Mouse (Mus musculus) gastrocnemius, adult 18-20 months (tissue): ENCODE data around the gene Ptgis. TPM values are rescaled to one million over a fixed set of nuclear protein-coding genes. Genes with fewer than 3 reads are reported as not detected.
A peak's percentile ranks its signal among the peaks of the same experiment; 100 is the strongest.
"Not testable (repeated sequence)": the region's sequence is repeated elsewhere in the genome, so short reads cannot be mapped to it uniquely, and the experiment has no call there.

ENCODE experiments used
- DNase-seq: peaks from one replicate; pipeline ENCODE4 v3.0.0; 2021; ENCODE audit warnings: low spot score
- total RNA-seq, 2 experiments: library from RNA; stranded (reverse); gene quantifications; 2 replicates each; pipeline ENCODE4 v1.2.3; 2021

Ptgis gene
- total RNA-seq, 2 experiments from 2014 or later = 1.3 to 1.8 TPM

DNA sequence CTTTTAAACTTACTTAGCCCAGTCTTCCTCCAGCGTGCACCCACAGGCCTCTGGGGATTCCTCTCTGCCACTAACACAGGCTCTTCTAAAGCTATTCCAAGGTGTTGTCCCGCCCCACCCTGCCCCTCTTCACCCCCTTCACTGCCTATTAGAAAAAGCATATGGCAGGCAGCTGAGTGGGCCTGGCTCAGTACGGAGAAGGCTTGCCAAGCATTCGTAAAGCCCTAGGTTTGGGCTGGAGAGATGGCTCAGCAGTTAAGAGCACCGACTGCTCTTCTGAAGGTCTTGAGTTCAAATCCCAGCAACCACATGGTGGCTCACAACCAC lies 7.4 kb downstream of the Ptgis start:
- no peak for DNase-seq

DNA sequence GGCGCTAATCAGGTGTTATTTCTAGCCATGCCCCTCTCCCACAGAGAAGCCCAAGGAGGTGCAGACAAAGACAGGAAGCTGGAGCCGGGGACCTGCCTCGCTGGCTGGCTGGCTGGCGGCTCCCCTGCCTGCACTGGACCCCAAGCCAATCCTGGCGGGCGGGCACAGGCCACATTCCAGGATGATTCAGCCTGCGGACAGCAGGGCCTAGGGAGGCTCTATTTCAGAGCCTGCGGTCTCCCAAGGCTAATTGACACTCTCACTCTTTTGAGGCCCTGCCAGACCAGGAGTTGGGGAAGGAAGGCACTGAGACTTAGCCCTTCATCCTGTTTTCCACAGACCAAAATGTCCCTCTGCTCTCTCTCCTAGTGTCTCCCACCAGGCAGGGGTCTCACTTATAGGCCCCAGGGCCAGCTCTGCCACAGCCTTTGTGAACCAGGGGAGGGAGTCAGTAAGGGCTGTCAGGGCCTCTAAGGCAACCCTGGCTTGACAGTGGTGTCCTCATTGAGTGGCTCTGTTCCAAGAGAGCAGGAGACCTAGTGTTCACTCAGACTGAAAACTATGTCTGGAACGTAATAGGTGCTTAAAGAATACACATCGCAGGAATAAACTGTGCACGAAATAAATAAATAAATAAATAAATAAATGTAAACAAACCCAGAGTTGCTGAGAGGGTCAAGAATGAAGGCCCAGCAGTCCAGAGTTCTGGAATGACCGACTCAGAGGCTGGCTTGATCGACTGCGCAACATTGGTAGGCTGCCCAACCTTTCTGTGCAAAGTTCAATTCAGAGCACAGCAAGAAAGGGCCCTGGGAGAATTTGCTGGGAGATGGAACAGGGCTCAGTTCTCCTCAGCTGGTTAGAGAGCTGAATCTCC lies 8.0 kb downstream of the Ptgis start:
- peak; percentile 57 for DNase-seq

DNA sequence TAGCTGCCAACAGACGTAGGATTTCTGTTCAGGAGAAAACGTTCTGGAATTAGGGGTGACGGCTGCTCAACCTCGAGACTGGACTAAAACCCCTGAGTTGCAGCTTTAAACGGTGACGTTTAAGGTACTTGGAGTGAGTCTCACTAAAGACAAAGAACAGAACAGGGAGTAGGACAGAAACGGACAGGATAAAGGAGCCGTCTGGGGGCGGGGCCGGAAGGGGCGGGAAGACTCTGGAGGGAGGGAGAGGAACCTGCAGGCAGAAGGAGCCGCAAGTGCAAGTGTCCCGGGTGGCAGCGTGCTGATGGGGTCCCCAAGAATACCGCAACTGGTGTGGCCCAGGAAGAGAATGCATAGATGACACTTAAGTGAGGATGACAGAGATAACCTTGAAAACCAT lies 9.8 kb downstream of the Ptgis start:
- DNase-seq = no peak

DNA sequence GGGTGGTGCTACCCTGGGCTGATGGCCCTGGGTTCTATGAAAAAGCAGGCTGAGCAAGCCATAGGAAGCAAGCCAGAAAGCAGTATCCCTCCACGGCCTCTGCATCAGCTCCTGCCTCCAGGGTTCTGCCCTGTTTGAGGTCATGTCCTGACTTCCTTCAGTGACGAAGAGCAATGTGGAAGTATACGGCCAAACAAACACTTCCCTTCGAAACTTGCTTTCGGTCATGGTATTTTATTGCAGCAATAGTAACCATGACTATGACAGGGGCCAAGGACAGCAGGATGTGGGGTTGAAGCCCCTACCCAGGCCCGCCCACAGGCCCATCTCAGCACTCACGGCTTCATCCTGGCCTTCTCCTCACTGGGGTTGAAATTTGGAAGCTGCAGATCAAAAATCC lies 15.5 kb downstream of the Ptgis start:
- DNase-seq = no peak

DNA sequence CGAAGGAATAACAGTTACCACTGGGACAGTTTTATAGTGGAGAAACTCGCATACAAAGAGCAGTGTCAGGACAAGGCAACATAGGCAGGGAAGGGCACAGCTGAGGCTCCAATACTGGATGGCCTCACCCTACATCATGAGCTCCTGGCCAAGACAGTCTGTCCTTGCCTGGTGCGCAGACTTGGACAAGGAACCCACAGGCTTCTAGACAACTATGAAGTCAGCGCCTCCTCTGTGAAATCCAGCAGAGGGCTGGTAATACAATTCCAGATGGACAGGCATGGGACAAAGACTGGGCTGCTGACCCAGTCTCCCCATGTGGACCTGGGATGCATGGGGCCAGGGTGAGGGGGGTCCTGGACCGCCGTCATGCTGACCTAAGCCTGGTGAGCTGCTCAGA lies 16.2 kb downstream of the Ptgis start:
- DNase-seq = no peak

DNA sequence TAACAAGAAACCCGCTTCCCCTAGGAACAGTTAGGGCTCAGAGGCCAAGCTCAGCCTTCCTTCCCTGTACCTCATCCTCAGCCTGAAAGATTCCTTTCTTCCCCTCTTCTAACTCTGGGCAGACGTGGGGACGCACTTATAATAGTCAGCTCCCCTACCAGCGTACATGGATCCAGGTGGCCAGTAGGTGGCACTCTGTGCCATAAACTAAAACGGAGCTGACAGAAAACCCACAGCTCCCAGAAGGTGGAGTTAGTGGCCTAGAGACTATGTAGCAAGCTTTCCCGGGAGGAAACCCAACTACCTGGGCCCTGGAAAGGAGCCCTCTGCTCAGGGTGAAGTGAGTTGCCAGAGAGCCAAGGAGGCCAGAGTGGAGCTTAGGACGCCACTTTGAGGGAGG lies 18.3 kb downstream of the Ptgis start:
- peak; percentile 73 for DNase-seq

DNA sequence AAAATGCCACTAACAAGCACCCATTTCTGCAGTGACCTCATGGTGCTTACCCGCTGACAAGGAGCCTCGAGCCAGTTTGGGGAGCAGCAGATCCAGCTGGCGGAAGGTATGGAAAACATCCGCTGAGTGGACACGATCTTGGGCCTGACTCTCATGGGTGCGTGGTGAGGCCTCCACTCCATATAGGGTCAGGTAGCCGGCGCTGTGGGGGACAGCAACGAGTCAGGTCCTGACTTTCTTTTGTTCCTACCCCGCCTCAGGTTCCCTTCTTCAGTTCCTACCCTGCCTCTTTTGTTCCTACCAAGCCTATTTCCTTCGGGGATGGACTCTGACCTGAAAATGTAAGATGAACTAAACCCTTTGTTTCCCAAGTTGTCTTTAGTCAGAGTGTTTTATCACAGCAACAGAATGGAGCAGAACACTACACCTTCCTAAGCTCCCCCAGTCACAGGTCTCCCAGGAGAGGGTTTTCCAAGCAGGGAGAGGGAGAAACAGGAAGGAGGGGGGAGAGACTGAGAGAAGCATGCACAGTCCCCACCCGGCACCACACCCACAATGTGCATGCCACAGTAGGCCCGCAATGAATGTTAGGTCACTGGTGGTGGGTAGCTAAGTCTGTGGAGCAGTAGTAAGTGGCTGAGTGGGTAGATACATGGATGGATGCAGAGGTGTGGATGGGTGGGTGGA lies 19.1 kb downstream of the Ptgis start:
- DNase-seq = no peak

DNA sequence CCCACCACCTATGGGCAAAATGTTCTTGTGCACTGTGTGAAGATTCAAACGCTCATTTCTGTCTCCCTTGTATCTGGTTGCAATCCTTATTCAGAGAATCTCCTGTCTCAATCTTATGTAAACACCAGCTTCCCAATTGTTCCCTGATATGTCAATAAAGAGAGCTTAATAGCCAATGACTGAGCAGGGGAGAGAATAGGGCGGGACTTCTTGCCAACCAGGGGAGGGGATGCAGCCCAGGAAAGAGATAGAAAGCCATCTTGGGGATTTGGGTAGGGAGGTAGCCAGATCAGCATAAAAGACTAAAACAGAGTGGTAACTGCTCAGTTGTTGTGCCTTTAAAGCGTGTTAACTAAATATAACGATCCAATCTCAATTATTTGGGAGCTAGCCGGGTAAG lies 19.7 kb downstream of the Ptgis start:
- no peak for DNase-seq

DNA sequence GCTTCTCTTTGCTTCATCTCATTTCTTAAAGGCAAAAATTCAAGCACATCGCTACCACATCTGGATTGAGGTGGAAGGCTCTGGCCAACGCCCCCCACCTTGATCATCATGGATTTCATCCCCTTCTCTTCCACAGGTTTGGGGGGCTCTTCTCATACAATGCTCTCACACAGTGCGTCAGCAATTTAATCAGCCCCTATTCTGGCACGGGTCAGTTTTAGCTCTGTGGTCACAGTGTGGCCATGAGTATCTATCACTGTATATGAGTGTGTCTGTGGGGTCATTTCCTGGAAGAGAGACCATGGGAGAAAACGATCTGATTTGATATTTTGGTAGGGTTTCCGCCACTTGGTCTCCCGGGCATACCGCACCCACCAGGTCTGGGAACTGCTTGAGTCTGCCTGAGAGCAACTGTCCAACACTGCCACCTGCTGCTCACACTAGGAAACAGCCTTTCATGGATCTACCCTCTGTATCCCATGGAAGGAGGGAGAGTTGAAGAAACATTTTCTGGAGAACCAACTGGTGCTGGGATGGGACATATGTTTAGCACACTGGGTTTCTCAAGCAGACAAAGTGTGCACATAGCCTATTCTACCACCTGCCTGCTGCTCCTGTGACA lies 21.1 kb downstream of the Ptgis start:
- peak; percentile 85 for DNase-seq

DNA sequence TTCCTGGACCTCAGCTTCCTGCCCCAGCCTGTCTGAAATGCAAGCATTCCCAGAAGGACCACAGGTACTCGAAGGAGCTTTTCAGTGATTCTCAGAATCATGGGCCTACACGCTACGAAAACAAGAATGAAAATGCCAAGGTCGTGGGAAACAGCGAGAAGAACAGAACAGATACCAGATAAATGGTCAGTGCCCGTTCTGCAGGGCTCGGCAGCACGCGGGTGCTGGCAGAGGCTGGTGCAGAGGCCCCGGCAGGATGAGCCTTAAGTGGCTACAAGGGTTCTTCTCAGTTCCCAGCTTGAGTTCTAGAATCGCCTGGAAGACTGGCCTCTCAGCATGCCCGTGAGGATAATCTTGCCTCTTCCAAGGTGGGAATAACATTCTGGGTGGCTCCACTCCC lies 26.7 kb downstream of the Ptgis start:
- no peak for DNase-seq

DNA sequence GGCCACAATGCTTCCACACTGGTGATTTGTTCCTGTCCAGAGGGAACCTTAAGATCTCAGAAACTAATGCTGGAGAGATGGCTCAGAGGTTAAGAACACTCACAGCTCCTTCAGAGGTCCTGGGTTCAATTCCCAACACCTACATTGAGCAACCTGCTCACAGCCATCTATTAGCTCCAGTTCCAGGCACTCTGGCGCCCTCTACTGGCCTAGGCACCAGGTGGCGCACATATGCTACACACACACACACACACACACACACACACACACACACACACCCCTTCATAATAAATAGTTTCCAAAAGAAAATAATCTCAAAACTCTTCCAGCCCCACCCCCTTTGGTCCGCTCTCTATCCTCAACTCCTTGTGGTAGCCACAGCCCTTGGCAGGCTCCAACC lies 27.3 kb downstream of the Ptgis start:
- DNase-seq = no peak

DNA sequence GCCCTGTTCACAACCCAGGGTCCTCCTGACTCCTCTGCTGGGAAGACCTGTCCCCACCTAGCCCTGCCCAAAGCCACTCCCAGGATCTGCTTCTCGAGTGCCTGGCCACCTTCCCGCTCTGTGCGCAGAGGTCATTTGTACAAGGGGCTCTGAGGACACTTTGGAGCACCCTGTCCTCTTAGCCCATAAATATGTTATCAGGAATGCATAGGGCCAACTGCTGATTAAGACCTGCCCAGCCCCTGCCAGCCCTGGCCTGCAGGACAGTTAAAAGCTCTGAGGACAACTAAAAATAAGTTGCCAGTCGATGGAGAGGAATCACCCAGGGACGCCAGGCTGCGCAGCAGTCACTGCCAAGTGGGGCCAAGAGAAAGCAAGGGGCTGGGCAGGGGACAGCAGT lies 27.9 kb downstream of the Ptgis start:
- no peak for DNase-seq

DNA sequence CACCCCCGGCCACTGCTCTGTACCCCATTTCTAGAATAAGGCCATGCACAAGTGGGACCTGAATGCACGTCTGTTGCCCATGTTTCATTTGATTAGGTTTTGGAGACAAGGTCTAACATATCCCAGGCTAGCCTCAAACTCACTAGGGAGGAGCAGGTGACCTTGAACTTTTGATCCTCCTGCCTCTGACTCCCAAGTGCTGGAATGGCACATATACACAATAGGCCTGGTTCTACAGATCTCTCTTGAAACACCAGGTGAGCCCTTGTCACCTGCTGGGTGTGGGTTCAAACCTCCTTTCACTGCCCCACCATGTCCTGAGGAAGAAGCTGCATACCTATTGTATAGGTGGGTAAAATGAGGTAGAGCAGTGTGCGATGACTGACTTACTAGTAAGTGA lies 28.3 kb downstream of the Ptgis start:
- no peak for DNase-seq

DNA sequence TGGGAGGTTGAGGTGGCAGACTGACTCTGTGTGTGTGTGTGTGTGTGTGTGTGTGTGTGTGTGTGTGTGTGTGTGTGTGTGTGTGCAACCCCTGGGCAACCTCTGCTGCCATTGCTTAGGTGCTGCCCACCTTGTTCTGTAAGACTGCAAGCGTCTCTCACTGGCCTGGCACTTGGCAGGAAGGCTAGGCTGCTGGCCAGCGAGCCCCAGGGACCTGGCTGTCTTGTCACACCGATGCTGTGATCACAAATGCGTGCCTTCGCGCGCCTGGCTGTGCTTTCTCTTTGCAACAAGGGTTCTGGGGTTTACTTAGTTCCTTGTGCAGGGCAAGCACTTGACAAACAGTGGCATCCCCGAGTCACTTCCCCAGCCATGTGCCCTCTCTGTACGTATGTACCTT lies 30.5 kb downstream of the Ptgis start:
- no peak for DNase-seq

DNA sequence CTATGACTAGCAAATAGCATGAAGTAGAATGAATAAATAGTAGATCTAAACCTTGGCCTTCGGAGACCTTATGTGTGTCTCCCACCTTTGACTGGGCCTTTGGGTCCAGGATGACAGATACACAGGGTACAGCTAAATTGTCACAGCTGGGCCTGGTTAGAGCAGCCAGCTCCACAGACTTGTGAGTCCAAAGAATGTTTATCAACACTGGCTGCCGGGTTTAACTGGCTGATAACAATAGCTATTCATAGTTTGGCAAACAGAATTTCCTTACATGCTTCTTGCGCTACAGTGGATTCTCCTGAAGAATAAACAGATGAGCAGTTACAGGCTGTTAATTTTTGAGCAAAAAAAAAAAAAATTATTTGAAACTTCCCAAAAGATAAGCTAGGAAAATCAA lies 31.4 kb downstream of the Ptgis start:
- DNase-seq = no peak

DNA sequence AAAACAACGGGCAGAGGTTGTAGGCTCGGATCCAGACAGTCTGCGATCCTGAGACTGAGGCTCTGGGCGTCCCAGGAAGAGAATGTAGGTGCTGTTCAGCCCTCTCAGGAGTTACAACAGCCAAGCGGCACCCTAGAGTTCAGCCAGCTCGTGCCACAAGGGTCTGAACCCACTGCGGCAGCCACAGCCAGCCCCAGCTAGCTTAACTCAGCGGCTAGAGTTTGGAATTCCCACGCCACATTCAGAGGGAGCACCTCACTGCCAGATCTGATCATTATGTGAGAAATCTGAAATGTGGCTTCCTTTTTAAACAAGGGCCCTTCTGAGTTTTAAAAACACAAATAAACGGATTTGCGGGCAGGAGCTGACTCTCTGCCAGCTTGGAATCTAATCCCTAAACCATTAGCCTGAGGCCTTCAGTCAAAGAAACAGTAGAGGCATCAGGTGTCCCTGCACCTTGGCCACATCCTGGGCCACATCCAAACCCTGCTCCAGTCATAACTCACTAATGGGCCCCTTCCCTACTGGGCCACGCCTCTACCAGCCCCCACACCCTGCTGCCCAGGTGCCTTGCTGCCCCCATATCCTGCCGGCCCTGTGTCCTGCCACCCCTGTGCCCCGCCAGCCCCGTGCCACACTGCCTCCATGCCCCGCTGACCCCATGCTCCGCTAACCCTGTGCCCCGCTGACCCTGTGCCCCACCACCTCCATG lies 34.3 kb downstream of the Ptgis start:
- no peak for DNase-seq

DNA sequence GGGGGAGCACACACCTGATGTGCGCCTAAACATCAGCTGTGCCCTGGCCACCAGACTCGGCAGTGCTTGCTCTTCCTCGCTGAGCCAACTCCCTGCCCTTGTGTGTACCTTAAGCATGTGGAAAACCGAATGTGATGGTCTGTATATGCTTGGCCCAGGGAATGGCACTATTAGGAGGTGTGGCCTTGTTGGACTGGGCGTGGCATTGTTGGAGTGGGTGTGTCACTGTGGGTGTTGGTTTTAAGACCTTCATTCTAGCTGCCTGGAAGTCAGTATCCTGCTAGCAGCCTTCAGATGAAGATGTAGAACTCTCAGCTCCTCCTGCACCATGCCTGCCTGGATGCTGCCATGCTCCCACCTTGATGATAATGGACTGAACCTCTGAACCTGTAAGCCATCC lies 35.7 kb downstream of the Ptgis start:
- DNase-seq = not testable (repeated sequence)

DNA sequence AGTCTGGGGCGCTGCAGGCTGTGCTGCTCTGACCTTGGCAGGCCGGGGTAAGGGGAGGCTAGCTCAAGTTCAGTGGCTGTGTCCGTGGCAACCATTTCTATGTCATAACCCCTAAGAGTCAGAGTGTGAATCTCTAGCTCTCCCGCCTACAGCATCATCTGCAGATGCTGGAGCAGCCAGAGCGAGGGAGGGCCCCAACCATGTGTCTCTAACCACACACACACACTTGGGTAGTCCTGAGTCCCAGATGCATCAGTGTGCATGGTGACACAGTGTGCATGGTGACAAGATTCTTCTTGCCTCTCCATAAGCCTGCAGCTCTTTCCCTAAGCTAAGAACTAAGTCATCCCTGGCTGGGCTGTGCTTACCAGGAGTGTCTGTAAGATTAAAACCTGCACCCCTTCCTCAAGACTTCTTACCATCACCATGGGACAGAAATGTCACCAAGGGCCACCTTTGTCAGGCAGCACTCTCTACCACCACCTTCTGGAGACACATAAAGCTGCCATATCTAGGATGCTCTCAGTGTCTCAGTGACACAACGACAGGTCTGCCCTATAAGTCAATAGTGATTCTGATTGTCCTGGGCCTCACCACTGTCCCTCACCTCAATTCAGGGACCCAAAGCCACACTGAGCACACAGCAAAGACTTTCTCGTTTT lies 36.8 kb downstream of the Ptgis start:
- no peak for DNase-seq

DNA sequence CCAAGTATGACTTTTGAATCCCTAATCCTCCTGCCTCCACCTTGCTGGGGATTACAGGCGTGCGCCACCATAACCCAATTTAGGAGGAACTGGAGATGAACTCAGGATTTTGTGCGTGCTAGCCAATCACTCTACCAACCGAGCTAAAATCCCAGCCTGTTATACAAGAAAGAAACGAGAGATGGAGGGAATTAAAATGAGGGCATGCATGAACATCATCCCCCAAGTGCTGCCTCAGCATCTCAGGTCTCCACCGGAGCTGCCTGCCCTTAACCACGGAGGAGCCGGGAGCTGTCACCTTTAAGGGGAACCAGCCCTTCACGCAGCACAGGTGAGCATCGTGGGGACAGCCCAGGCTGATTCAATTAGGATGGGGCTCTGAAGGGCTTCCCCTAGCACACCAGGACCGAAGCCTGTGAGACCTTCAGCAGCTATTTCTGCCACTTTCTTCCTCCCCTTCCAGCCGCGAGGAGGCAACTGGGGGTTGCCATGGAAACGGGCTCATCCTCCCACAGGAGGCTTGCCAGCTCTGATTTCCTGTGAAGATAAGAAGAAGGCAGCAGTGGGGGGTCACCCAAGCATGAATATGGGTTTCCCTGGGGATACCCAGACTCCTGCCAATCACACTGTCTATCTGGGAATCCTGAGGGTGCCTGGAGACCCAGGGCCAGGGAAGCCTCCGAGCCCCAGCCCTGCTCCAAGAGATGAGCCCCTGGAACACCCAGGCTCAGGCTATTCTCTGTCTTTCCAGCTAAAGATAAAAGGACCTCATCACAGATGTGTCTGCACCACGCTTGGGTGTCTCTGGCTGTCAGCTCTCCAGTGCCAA lies 38.7 kb downstream of the Ptgis start:
- no peak for DNase-seq

DNA sequence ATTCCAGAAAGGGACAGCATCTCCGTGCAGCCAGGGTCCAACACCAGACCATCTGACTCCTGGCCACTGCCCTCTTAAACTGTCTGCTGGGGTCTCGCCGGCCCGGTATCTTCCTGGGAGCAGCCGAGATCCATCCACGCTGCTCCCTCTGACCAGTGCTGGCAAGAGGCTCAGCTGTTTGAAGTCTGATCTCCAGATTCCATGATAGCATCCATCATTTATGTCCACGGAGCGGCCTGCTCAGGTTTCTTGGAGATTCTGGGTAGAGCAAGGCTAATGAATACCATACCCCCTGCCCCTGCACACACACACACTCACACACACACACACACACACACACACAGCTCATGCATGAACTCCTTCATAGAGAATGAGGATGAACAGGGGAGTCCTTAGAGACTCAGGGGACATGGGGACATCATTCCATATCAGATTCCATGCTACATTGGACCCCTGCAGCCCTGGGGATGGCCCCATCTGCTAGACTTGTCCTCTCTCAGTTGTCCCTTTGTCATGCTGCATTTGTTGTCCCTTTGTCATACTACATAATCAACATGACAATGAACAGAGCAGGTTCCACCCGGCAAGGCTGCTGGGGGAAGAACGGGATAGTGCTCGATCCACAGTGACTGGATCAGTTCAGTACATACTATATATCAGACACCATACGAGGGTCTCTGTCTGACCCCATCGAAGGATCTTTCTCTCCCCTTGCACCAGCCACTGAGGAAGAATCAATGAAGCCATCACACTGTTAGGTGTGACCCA lies 41.6 kb downstream of the Ptgis start:
- no peak for DNase-seq
